Mouse (Mus musculus) CD4-positive, CD25-positive, alpha-beta regulatory T cell, adult 4 months (primary cell): ENCODE measurements around the gene Rtn4. TPM values are rescaled to one million over a fixed set of nuclear protein-coding genes. Genes with fewer than 3 reads are reported as not detected.
"Not testable (repeated sequence)": the region's sequence is repeated elsewhere in the genome, so short reads cannot be mapped to it uniquely, and the experiment has no call there.

Experiments used
- ATAC-seq: one replicate; pipeline ENCODE4 v1.8.0; 2017
- polyA plus RNA-seq, 2 experiments: library from polyadenylated mRNA; unstranded; fragments of 100-300 nt; shearing (Covaris generic); gene quantifications; one replicate each; pipeline ENCODE4 v1.2.1; 2017

The Rtn4 gene
- 10 to 100 TPM; 26.0 to 29.7 TPM for polyA plus RNA-seq

DNA sequence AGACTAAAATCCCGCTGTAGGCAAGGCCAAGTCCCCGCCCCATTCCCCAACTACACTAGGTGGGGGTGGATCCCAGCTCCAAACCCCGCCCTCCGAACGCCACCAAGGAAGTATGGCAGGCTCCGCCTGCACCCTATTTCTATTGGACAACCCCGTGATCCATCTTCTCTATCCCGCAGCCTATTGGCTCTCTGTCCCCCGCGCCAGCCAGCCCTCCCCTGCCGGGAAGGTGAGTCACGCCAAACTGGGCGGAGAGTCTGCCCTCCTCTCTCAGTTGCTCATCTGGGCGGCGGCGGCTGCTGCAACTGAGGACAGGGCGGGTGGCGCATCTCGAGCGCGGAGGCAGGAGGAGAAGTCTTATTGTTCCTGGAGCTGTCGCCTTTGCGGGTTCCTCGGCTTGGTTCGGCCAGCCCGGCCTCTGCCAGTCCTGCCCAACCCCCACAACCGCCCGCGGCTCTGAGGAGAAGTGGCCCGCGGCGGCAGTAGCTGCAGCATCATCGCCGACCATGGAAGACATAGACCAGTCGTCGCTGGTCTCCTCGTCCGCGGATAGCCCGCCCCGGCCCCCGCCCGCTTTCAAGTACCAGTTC is at the start of gene Rtn4:
Rtn4 (plus strand) TSS at position 265 of the 590 bp plus-strand sequence.
- peak; percentile 94 for ATAC-seq

DNA sequence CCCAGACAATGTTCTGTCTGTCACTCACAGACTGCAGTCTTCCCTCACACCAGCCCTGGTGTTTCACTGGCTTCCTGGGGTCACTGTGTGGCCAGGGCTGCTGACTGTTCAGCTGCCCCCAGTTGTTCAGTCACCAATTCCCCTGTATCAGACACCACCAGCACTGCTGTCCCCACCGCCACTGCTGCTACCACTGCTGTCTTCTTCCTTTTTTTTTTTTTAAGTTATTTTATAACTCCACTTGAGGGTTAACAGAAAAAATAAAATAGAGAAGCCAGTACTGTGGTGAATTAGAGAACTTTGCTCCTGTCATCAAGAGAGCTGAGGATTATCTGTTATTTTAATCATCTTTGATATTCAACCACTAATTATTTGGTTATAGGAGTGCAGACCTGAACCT is 48.3 kb upstream of the Rtn4 start:
- no peak for ATAC-seq

DNA sequence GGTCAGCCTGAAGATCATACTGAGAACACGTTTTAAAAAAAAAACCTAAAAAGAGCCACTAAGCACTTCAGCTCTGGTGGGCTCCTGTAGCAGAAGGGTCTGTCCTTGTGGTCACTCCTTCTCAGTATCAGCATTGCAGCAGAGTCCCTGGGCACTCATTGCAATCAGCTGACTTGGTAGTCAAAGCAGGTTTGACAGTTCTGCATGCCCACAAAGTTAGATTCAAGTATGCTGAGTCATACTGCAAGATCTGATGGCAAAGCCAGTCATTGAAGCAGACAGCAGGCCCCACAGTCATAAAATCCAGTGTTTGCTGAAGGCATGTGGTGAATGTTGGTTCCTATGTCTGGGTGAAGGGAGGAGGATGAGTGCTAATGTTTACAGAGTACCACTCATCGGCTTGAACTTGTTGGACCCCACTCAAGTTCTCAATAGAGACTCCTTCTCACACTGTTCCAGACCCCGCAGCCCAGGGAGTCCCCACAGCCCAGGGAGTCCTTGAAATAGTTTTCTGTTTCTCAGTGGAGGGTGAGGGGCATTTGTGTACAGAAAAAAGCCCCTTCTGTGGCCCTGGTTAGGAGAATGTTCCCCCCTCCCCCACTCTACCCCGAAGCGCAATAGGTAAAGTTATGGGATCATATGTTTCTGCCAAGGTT is 47.2 kb upstream of the Rtn4 start:
- ATAC-seq: no peak

GRCm38 (mm10) chr11:29647568-29648319 is 45.0 kb upstream of the Rtn4 start:
- peak; percentile 96 for ATAC-seq

- not testable (repeated sequence) for ATAC-seq
Observed at GRCm38 (mm10) chr11:29655381-29655780, 37.4 kb upstream of the Rtn4 start.

DNA sequence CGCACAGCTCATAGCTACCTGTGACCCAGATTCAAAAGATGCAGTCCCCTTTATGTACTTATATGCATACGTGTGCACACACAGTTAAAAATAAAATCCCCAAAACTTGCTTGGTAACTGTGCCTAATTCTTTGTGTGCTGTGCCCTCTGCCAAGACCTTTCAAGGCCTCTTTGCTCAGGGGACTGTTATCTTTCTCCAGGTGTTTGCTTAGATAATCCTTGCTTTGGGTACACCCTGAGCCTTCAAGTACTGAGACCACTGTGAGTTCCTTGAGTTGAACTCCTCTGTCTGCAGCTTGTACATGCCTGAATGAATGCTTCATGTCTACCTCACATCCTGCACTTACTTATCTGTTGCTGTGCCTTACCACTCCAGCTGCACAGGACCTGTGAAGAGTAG is 32.0 kb upstream of the Rtn4 start:
- no peak for ATAC-seq

- ATAC-seq: no peak
Observed at GRCm38 (mm10) chr11:29667634-29668033, 25.1 kb upstream of the Rtn4 start.

DNA sequence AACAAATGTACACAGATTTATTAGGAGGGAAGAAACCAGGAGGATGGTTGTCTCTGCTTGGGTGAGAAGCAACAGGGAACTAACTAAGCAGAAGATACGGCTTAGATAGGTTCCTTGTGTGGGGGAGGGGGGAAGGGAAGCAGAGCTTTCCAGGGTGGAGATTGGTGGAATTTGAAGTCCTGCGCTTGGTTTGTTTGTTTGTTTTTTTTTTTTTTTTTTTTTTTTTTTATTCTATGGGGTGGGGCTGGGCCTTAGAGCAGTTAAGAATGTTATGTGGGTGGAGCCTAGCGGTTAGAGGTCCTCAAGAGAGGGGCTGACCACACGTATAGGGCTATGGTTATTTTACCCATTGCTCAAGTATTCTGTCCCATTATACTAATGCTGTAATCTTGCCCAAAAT is 23.0 kb upstream of the Rtn4 start:
- no peak for ATAC-seq

DNA sequence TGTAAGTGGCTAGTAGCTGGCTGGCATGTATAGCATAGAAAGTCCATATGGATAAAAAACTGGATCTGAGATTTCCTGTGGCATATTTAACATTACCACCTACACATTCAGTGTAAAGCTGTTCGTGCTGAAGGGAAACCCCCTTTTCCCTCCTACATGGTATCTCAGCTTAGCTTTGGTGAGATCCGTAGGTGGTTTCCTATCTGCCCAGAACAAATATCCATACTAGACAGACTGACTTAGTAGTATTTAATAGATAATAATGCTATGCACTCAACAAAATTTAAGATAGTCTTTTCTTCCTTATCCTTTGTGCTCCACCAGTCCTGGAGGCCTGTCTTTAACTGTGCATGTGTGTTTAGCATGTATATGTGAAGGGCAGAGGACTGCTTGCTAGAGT is 19.4 kb upstream of the Rtn4 start:
- ATAC-seq: no peak

DNA sequence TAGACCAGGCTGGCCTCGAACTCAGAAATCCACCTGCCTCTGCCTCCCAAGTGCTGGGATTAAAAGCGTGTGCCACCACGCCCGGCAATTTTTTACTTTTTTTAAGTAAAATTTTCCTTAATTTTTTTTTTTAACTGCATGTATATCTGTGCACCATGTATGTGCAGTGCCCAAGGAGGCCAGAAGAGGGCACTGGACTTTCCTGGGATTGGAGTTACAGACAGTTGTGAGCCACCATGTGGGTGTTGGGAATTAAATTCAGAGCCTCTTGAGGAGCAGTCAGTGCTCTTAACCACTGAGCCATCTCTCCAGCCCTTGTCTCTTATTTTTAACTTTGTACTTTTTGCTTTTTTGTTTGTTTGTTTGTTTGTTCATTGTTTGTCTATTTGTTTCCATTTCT is 16.0 kb upstream of the Rtn4 start:
- ATAC-seq: no peak

GRCm38 (mm10) chr11:29679942-29680341 is 12.8 kb upstream of the Rtn4 start:
- no peak for ATAC-seq

GRCm38 (mm10) chr11:29680771-29681170 is 12.0 kb upstream of the Rtn4 start:
- ATAC-seq: no peak

DNA sequence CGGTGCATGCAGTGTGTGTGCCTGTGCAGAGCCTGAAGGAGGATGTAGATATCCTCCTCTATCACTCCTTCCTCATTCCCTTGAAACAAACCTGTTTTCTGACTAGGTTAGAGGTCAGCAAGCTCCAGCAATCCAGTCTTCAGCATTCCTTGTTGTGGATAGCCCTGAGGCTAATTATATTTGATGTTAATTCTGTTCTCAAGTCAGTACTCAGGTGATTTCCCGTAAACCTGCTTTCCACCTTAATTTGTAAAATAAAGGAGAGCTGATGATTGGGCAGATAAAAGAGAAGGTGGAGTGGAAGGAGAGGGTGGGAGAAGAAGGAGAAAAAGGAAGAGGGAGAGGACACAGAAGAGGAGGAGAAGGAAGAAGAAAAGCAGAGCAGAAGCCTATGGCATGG is 8.5 kb upstream of the Rtn4 start:
- ATAC-seq: no peak

DNA sequence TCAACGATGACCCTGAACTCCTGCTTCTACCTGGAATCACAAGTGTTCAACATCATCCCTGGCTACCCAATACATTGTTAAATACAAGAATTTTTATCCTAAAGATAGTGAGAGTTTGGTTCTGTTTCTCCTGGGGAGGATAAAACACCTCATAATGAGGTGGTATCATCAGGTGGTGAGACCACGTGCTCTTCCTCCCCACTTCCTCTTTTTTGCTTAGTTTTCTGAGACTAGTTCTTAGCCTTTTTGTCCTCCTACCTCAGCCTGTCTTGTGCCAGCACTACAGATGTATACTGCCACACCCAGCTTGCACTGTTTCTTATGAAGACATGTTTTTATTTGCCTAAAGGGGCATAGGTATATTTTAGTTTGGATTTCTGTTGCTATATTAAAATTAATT is 6.6 kb upstream of the Rtn4 start:
- ATAC-seq: no peak

- ATAC-seq: no peak
Observed at GRCm38 (mm10) chr11:29691556-29691955, 1.2 kb upstream of the Rtn4 start.

DNA sequence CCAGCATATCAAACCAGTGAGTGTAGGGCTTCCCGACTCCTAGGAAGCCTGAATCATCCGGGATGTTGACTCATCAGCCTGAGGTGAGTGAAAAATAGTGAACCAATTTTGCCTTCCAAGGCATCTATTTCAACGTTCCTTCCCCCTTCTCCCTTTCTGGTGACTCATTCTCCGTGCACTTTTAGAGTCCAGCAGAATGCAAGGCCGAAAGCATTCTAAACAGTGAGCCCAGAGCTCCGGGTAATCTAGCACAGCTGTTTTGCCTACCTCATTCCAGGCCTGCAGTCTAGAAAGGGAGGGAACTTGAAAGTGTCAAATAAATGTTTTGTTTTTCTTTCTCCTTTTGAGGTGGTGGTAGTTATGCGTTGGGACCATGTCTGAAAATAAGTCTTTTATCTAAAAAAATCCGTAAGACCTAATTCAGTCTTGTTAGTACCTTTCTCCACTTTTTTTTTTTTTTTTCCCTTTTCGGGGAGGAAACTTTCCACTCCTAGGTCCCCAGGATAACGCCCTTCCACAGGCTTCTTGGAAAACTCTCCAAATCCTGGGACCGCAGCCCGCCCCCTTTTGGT is 550 bp upstream of the Rtn4 start:
- ATAC-seq: no peak

DNA sequence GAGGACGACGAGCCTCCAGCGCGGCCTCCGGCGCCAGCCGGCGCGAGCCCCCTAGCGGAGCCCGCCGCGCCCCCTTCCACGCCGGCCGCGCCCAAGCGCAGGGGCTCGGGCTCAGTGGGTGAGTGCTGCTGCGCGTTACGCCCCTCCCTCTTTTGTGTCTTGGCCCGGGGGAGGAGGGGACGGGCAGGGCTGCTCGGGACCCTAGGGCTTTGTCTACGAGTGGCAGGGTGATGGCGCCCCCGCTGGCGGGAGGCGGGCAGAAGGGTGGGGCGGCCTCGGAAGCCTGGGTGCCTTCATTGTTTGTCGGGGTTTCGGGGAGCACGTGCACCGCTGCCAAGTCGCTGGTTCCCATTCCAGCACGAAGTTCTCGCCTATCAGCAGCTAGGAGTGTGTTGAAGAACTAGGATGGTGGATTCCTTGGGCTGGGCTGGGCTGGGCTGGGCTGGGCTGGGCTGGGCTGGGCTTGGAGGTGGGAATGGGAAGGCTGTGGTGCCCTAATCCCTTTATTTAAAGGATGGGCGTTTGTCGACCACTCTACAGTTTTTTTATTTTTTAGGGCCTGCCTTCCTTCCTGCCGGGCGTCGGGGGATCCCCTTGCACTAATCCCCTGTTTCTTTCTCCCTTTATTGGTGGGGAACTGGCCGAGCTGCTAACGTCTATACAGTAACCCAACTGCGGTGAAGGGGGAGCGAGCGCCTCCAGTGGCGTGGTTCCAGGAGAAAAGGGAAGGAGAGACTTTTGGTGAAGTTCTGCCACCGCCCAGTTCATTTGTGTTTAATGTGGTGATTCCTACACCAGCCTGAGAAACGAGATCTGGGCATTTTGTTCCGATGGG is 1.0 kb downstream of the Rtn4 start:
- ATAC-seq: peak; percentile 54

- ATAC-seq: no peak
Observed at GRCm38 (mm10) chr11:29694754-29695153, 2.0 kb downstream of the Rtn4 start.

GRCm38 (mm10) chr11:29702721-29703120 is 10.0 kb downstream of the Rtn4 start:
- no peak for ATAC-seq

- ATAC-seq: peak; percentile 79
Observed at GRCm38 (mm10) chr11:29705263-29705662, 12.5 kb downstream of the Rtn4 start.

- ATAC-seq: no peak
Observed at GRCm38 (mm10) chr11:29706845-29707244, 14.1 kb downstream of the Rtn4 start.

DNA sequence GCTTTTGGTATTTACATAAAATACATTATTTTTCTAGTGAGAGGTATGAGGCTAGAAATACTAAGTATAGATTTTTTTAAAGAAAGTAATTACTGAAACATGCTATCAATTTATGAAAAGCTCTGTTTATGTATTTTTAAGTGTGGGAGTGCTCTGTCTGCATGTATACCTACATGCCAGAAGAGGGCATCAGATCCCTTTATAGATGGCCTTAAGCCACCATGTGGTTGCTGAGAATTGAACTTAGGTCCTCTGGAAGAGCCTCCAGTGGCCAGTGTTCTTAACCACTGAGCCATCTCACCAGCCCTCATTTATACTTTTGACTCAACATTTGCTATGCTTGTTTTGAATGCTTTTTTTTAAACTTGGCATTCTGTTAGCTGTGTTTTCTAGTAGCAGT is 16.8 kb downstream of the Rtn4 start:
- ATAC-seq: no peak

DNA sequence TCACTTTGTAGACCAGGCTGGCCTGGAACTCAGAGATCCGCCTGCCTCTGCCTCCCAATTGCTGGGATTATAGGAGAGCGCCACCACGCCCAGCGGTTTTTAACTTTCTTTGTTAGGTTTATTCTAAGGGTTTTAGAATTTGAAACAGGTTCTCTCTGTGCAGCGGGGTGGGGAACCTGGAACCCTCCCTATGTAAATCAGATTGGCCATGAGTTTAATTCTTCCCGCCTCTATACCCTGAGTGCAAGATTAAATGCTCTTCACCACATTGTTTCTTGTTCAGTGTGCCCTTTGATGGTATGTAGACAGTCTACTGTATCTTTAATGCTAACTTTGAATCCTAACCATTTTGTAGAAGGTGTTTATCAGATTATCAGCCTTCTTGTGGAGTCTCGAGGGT is 21.4 kb downstream of the Rtn4 start:
- no peak for ATAC-seq
